Mouse (Mus musculus) bone marrow, adult 2 months (tissue): ENCODE measurements around the gene Racgap1.

Source experiments
- CTCF ChIP-seq: fragments of 200-500 bp; IDR thresholded peaks from 2 replicates; pipeline ENCODE4 v1.5.1; 2011; ENCODE audit warnings: low read length, control low read depth; ENCODE audit not compliant: control insufficient read depth, insufficient read depth
- POLR2A ChIP-seq: fragments of 200-500 bp; IDR thresholded peaks from 2 replicates; pipeline ENCODE4 v1.6.1; 2011; ENCODE audit warnings: low read depth, mild to moderate bottlenecking, control low read depth, low read length, borderline replicate concordance; ENCODE audit not compliant: control insufficient read depth

DNA sequence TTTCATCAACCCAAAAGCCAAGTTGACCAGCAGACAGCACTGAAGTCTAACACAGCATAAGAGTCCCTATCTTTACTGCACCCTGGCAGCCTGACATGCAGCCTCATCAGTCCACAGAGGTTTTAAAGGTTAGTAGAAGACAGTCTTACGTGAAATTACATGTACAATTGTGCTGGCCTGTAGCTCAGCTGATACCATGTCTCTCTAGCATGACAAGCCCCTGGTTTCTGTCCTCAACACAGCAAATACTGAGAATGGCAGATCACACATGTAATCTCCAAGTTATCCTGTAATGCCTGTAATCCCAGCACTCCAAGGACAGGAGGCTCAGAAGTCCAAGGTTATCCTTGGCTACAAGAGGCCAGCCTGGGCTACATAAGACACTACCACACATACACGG lies 1.2 kb downstream of the Racgap1 start:
- TF ChIP-seq CTCF (no peak), POLR2A (no peak)
